ENCODE assay signal across 10 mouse cellular contexts in genomic region chr17:28745773-28746172, GRCm38 (mm10). TPM values are rescaled to one million over a fixed set of nuclear protein-coding genes. Genes with fewer than 3 reads are reported as not detected.
"Had no signal": no experiment of that assay in that cellular context is flagged by ENCODE, and none has a peak within 500 bp of the region (broad histone marks: within the 10 kb centered on the region; RNA-seq: fewer than 3 reads in every experiment).

No protein-coding gene starts in this region.

- H3K27ac ChIP-seq: limb, embryonic 13.5 days; liver, embryonic 14.5 days; midbrain, embryonic 10.5 days; neural tube, embryonic 15.5 days had no signal

- H3K9ac ChIP-seq: limb, embryonic 13.5 days; liver, embryonic 14.5 days; neural tube, embryonic 15.5 days had no signal

- H3K4me3 ChIP-seq: limb, embryonic 13.5 days; midbrain, embryonic 10.5 days; myocyte; neural tube, embryonic 15.5 days had no signal

- H3K27me3 ChIP-seq: limb, embryonic 13.5 days; neural tube, embryonic 15.5 days had no signal

- DNase-seq: kidney, postnatal 14 days; lung, adult 18-20 months; midbrain, embryonic 14.5 days; spleen, adult 18-20 months had no signal

- H3K9me3 ChIP-seq: limb, embryonic 13.5 days; midbrain, embryonic 10.5 days; neural tube, embryonic 15.5 days had no signal

- H3K4me1 ChIP-seq: limb, embryonic 13.5 days; midbrain, embryonic 10.5 days; neural tube, embryonic 15.5 days had no signal

RNA-seq across cellular contexts. Expression of gene AC170998.1, which starts 19.9 kb away (rescaled TPM):
- polyA plus RNA-seq: liver, adult 2 months; myocyte had no signal

RNA-seq across cellular contexts. Expression of gene Slc26a8, which starts 55.7 kb away (rescaled TPM):
- total RNA-seq: liver, adult 2 months had no signal
- polyA plus RNA-seq: myocyte had no signal
